Comparison of ENCODE assay signal across 21 mouse cellular contexts in genomic region chr14:10221847-10222246, GRCm38 (mm10).
A peak's percentile ranks its signal among the peaks of the same experiment; 100 is the strongest.
DNase-seq lines count a peak whose midpoint lies in the region; ATAC-seq and TF ChIP-seq lines count a peak whose summit lies in the region.
"Had no signal": no experiment of that assay in that cellular context is flagged by ENCODE, and none has a peak within 500 bp of the region (broad histone marks: within the 10 kb centered on the region; RNA-seq: fewer than 3 reads in every experiment).

No protein-coding gene starts in this region.

- no peak for TF ChIP-seq POLR2A in brain, embryonic 14.5 days (IDR thresholded peaks at IDR 0.05; ENCODE audit: borderline replicate concordance, extremely low read depth, insufficient read depth, insufficient read length, poor library complexity, severe bottlenecking)

- H3K27me3 ChIP-seq in hindbrain, embryonic 13.5 days = no peaks in the 10 kb centered on the region
- H3K27me3 ChIP-seq: embryonic facial prominence, embryonic 13.5 days; forebrain, embryonic 13.5 days; intestine, embryonic 15.5 days; megakaryocyte, embryonic 14.5 days; neural tube, embryonic 12.5 days; Patski had no signal

- intact Hi-C loops in heart, postnatal 10 days (cut with DNase I) = no loop called here
- intact Hi-C loops in gastrocnemius, adult 2 months (cut with DNase I) = no loop called here

- 91% methylated on average over 2 of the region's 2 CpGs for WGBS in hindbrain, embryonic 13.5 days

- no peak for TF ChIP-seq CTCF in brain, embryonic 14.5 days (IDR thresholded peaks at IDR 0.05; ENCODE audit: borderline replicate concordance, extremely low read depth, insufficient read depth, insufficient read length)
- TF ChIP-seq CTCF in gastrocnemius, adult 2 months (IDR thresholded peaks at IDR 0.05) = no peak

- H3K9ac ChIP-seq in hindbrain, embryonic 13.5 days = no peak overlapping the region
- H3K9ac ChIP-seq: embryonic facial prominence, embryonic 13.5 days; forebrain, embryonic 13.5 days; intestine, embryonic 15.5 days; neural tube, embryonic 12.5 days had no signal

- no peaks in the 10 kb centered on the region for H3K4me1 ChIP-seq in hindbrain, embryonic 13.5 days (replicated peaks)
- H3K4me1 ChIP-seq: embryonic facial prominence, embryonic 13.5 days; forebrain, embryonic 13.5 days; intestine, embryonic 15.5 days; megakaryocyte, embryonic 14.5 days; neural tube, embryonic 12.5 days had no signal

- no peak for ATAC-seq in hindbrain, embryonic 13.5 days (ENCODE audit: low FRiP score)
- ATAC-seq: forebrain, embryonic 13.5 days; intestine, embryonic 15.5 days; lung, postnatal 0 days; Patski had no signal

- H3K27ac ChIP-seq in gastrocnemius, adult 2 months = no peak overlapping the region
- no peak overlapping the region for H3K27ac ChIP-seq in hindbrain, embryonic 13.5 days
- H3K27ac ChIP-seq: embryonic facial prominence, embryonic 13.5 days; forebrain, embryonic 13.5 days; intestine, embryonic 15.5 days; kidney, postnatal 0 days; neural tube, embryonic 12.5 days had no signal

- DNase-seq in heart, postnatal 10 days = peak; percentile 8 to 22
- no peak for DNase-seq in heart, adult 8-10 months (ENCODE audit: low spot score)
- DNase-seq in brain, embryonic 14.5 days (ENCODE audit: low read depth) = peak; percentile 57
- DNase-seq in layer of hippocampus, adult 11-12 months (ENCODE audit: low spot score) = peak; percentile 4
- DNase-seq in left cerebral cortex, adult 9 months (ENCODE audit: low spot score in 2 of 2) = peak; percentile 30 to 46
- DNase-seq in gastrocnemius, adult 2 months = no peak
- no peak for DNase-seq in testis, postnatal 14 days (ENCODE audit: low spot score)
- DNase-seq: adrenal gland, postnatal 36 days; B cell, adult 2 months; gastrocnemius, postnatal 36 days; thymus, adult 2 months had no signal

- H3K4me3 ChIP-seq in gastrocnemius, adult 2 months = no peak overlapping the region
- H3K4me3 ChIP-seq in hindbrain, embryonic 13.5 days = no peak overlapping the region
- H3K4me3 ChIP-seq: embryonic facial prominence, embryonic 13.5 days; forebrain, embryonic 13.5 days; intestine, embryonic 15.5 days; megakaryocyte, embryonic 14.5 days; neural tube, embryonic 12.5 days had no signal

- no peaks in the 10 kb centered on the region for H3K36me3 ChIP-seq in hindbrain, embryonic 13.5 days
- H3K36me3 ChIP-seq: embryonic facial prominence, embryonic 13.5 days; intestine, embryonic 15.5 days; neural tube, embryonic 12.5 days had no signal

- no peaks in the 10 kb centered on the region for H3K9me3 ChIP-seq in hindbrain, embryonic 13.5 days
- H3K9me3 ChIP-seq: embryonic facial prominence, embryonic 13.5 days; forebrain, embryonic 13.5 days; intestine, embryonic 15.5 days; megakaryocyte, embryonic 14.5 days; neural tube, embryonic 12.5 days had no signal

- H3K4me2 ChIP-seq in hindbrain, embryonic 13.5 days = no peak overlapping the region
- H3K4me2 ChIP-seq: embryonic facial prominence, embryonic 13.5 days; forebrain, embryonic 13.5 days; intestine, embryonic 15.5 days; liver, embryonic 11.5 days; neural tube, embryonic 12.5 days had no signal

Comparison
In these comparisons a context has a peak if more than half of its experiments do, and no peak if none do; other contexts are left out.
1. DNase-seq: peak in heart, postnatal 10 days (2 of 2), brain, embryonic 14.5 days (single experiment), layer of hippocampus, adult 11-12 months (single experiment) and left cerebral cortex, adult 9 months (2 of 2); none in heart, adult 8-10 months (single experiment), gastrocnemius, adult 2 months (single experiment) and testis, postnatal 14 days (single experiment).